Mouse (Mus musculus) C2C12 (cell line): ENCODE results near the gene Pitpna.

ENCODE experiments used
- CTCF ChIP-seq: IDR thresholded peaks from one replicate; pipeline ENCODE4 v1.5.1; 2011; ENCODE audit not compliant: control insufficient read depth, insufficient read depth, insufficient read length
- MAX ChIP-seq: IDR thresholded peaks from one replicate; pipeline ENCODE4 v1.6.1; 2011; ENCODE audit warnings: mild to moderate bottlenecking, control low read depth

DNA sequence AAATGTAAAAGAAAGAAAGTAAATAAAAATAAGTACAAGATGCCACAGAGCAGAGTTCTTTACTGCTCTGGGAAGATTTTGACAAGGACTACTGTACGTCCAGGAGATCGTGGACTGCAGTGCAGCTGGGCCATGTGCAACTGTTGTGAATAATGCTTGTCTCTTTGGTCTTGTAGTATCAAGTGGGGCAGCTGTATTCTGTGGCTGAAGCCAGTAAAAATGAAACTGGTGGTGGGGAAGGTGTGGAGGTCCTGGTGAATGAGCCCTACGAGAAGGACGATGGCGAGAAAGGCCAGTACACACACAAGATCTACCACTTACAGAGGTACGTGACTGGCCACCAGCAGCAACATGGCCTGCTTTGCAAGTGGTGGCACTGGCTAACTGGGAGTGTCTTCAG lies 10.1 kb downstream of the Pitpna start:
- no peak for TF ChIP-seq CTCF
- TF ChIP-seq MAX = no peak
